ENCODE assay signal across 22 mouse cellular contexts in the genomic region with DNA sequence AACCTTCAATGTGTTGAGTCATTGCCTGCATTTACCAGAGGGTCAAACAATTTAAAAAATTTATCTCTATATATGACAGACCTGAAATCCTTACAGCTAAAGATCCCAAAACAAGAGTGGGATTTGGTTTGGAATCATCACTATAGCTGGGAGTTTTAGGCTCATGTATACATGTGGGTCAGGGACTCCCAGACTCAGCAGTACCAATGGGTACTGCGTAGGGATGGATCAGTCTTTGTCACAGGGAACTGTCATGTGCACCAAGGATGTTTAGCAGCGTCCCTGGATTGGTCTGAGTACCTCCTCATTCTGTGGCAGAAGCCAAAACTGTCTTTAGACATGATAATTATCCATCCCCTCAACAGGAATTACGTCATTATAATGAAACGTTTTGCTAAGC.
"Had no signal": no experiment of that assay in that cellular context is flagged by ENCODE, and none has a peak within 500 bp of the region (broad histone marks: within the 10 kb centered on the region; RNA-seq: fewer than 3 reads in every experiment).

No protein-coding gene starts in this region.

- H3K4me3 ChIP-seq: embryonic facial prominence, embryonic 12.5 days; embryonic facial prominence, embryonic 15.5 days; erythroblast, embryonic 14.5 days; forebrain, embryonic 12.5 days; gastrocnemius, adult 2 months; heart, adult 2 months; heart, embryonic 10.5 days had no signal

- H3K27ac ChIP-seq: forebrain, embryonic 12.5 days; gastrocnemius, adult 2 months; heart, adult 2 months; heart, embryonic 10.5 days had no signal

- H3K4me1 ChIP-seq: embryonic facial prominence, embryonic 12.5 days; forebrain, embryonic 12.5 days; heart, embryonic 10.5 days had no signal

- ATAC-seq: forebrain, postnatal 0 days had no signal

- H3K36me3 ChIP-seq: embryonic facial prominence, embryonic 12.5 days; embryonic facial prominence, embryonic 15.5 days; forebrain, embryonic 12.5 days; heart, embryonic 10.5 days had no signal

- H3K9ac ChIP-seq: embryonic facial prominence, embryonic 12.5 days; embryonic facial prominence, embryonic 15.5 days; forebrain, embryonic 12.5 days; forebrain, postnatal 0 days had no signal

- DNase-seq: cerebellum, adult 18-20 months; cerebellum, adult 2 months; cerebellum, adult 8-10 months; cerebellum, adult 9-10 months; cerebellum, adult 9-11 months; cerebellum, postnatal 25 days; cerebellum, postnatal 36 days; embryo, embryonic 11 days; gastrocnemius, adult 2 months; gastrocnemius, postnatal 10 days; gastrocnemius, postnatal 14 days; gastrocnemius, postnatal 25 days; gastrocnemius, postnatal 36 days; heart, adult 11 months; heart, adult 2 months had no signal

- H3K9me3 ChIP-seq: embryonic facial prominence, embryonic 12.5 days; embryonic facial prominence, embryonic 15.5 days; forebrain, embryonic 12.5 days; heart, embryonic 10.5 days had no signal

- H3K4me2 ChIP-seq: embryonic facial prominence, embryonic 12.5 days; embryonic facial prominence, embryonic 15.5 days; forebrain, embryonic 12.5 days; heart, embryonic 11.5 days had no signal

- H3K27me3 ChIP-seq: embryonic facial prominence, embryonic 12.5 days; embryonic facial prominence, embryonic 15.5 days; forebrain, embryonic 12.5 days had no signal
